In the genomic region with DNA sequence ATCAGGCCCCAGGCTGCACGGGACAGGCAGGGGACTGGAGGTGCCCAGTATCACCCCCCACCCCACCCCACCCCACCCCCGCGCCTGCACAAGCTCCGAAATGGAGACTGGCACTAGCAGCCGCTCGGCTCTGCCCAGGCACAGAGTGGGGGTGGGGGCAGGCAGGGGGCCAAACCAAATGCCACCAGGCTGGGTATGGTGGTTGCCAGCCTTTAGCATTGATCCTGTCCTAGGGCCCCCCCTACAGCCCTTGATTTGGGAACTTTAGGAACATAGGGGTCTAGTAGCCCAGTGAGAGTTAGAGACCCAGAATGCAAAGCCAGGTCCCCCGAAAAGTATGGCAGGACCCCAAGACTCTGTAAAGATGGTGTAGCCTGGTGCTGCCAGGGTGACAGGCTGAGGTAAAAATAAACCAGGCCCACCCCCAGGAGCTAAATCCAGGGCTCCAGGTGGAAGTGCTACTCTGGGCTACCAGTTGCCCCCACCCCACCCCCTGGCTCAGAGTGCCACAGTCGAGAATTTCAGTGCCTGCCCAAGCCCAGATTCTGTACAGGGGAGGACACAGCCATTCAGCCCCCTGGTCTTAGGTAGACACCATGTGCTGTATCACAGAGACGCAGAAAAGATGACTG, we compare ENCODE assay signal across 11 mouse cellular contexts. TPM values are rescaled to one million over a fixed set of nuclear protein-coding genes. Genes with fewer than 3 reads are reported as not detected.
A peak's percentile ranks its signal among the peaks of the same experiment; 100 is the strongest.
DNase-seq lines count a peak whose midpoint lies in the region; ATAC-seq and TF ChIP-seq lines count a peak whose summit lies in the region.
"Had no signal": no experiment of that assay in that cellular context is flagged by ENCODE, and none has a peak within 500 bp of the region (broad histone marks: within the 10 kb centered on the region; RNA-seq: fewer than 3 reads in every experiment).

No protein-coding gene starts in this region.

- no peak overlapping the region for H3K4me2 ChIP-seq in kidney, embryonic 16.5 days (replicated peaks; ENCODE audit: low read depth, low read length)
- H3K4me2 ChIP-seq: liver, embryonic 15.5 days had no signal

- H3K27ac ChIP-seq in layer of hippocampus, adult 2 months, result peak overlapping the region; percentile 97
- peak overlapping the region; percentile 96 for H3K27ac ChIP-seq in gastrocnemius, adult 2 months
- H3K27ac ChIP-seq in kidney, embryonic 16.5 days (ENCODE audit: low read length), result no peak overlapping the region
- H3K27ac ChIP-seq: liver, embryonic 15.5 days had no signal

- intact Hi-C loops in gastrocnemius, adult 2 months (cut with DNase I), result loop anchor here (1.0 kb wide), 1 partner anchor 15 kb away; no protein-coding TSS in a partner anchor

- H3K4me1 ChIP-seq in kidney, embryonic 16.5 days (ENCODE audit: insufficient read depth, low read length), result peaks cover 37% of the 10 kb centered on the region

- H3K9ac ChIP-seq in kidney, embryonic 16.5 days (replicated peaks; ENCODE audit: low read length), result no peak overlapping the region
- H3K9ac ChIP-seq: liver, embryonic 15.5 days had no signal

- H3K9me3 ChIP-seq in kidney, embryonic 16.5 days (ENCODE audit: low read length), result no peaks in the 10 kb centered on the region
- H3K9me3 ChIP-seq: liver, embryonic 15.5 days had no signal

- peak overlapping the region; percentile 24 for H3K4me3 ChIP-seq in layer of hippocampus, adult 2 months
- peak overlapping the region; percentile 60 for H3K4me3 ChIP-seq in gastrocnemius, adult 2 months
- H3K4me3 ChIP-seq in kidney, embryonic 16.5 days (ENCODE audit: low read length), result no peak overlapping the region
- H3K4me3 ChIP-seq: liver, embryonic 15.5 days had no signal

- no peak for ATAC-seq in kidney, embryonic 16.5 days (ENCODE audit: low FRiP score, low TSS enrichment)
- ATAC-seq: Patski had no signal

- DNase-seq in layer of hippocampus, adult 2 months (ENCODE audit: low spot score in 2 of 2), result peak in 1 of 2 experiments; percentile 73
- no peak for DNase-seq in layer of hippocampus, adult 9-10 months (ENCODE audit: low spot score)
- DNase-seq in brain, adult 2 months (ENCODE audit: low read depth, low spot score), result peak; percentile 91
- peak; percentile 80 to 83 for DNase-seq in cerebellum, adult 18-20 months
- DNase-seq in gastrocnemius, adult 2 months, result peak; percentile 93
- DNase-seq in ovary, postnatal 14 days (ENCODE audit: low spot score), result no peak
- DNase-seq in left cerebral cortex, adult 9 months (ENCODE audit: low spot score in 2 of 2), result no peak
- DNase-seq: kidney, postnatal 14 days had no signal

- peaks cover 95% of the 10 kb centered on the region for H3K27me3 ChIP-seq in kidney, embryonic 16.5 days (ENCODE audit: insufficient read depth, low read length)
- H3K27me3 ChIP-seq: Patski had no signal

- WGBS in kidney, embryonic 16.5 days, result 82% methylated on average over 9 of the region's 9 CpGs

- H3K36me3 ChIP-seq in kidney, embryonic 16.5 days (ENCODE audit: insufficient read depth, low read length), result no peaks in the 10 kb centered on the region
- H3K36me3 ChIP-seq: liver, embryonic 15.5 days had no signal

- no peak for TF ChIP-seq CTCF in layer of hippocampus, adult 2 months (conservative IDR thresholded peaks at IDR 0.05)
- no peak for TF ChIP-seq CTCF in gastrocnemius, adult 2 months (IDR thresholded peaks at IDR 0.05)

RNA-seq across cellular contexts. Expression of a gene that starts 10.2 kb away (rescaled TPM):
- 100 to 1,000 TPM; 408 to 482 TPM for total RNA-seq in layer of hippocampus, adult 2 months (2021)
- 100 to 1,000 TPM; 465 to 558 TPM for total RNA-seq in gastrocnemius, adult 2 months (2021)
- polyA plus RNA-seq in kidney, embryonic 16.5 days (2015; fragmentation: Nextera tagmentation; extraction: Ambion mirVana), result 14.8 and 15.9 TPM in 2 replicates

RNA-seq across cellular contexts. Expression of a gene that starts 32.7 kb away (rescaled TPM):
- 10 to 100 TPM; 11.9 TPM for total RNA-seq in layer of hippocampus, adult 2 months (2021)
- 10 to 100 TPM; 10.2 to 14.3 TPM for total RNA-seq in gastrocnemius, adult 2 months (2021)
- 6.6 and 9.0 TPM in 2 replicates for polyA plus RNA-seq in kidney, embryonic 16.5 days (2015; fragmentation: Nextera tagmentation; extraction: Ambion mirVana)

RNA-seq across cellular contexts. Expression of a gene that starts 41.4 kb away (rescaled TPM):
- 10 to 100 TPM; 23.3 to 26.1 TPM for total RNA-seq in layer of hippocampus, adult 2 months (2021)
- total RNA-seq in gastrocnemius, adult 2 months (2021), result 10 to 100 TPM; 16.2 to 30.4 TPM
- polyA plus RNA-seq in kidney, embryonic 16.5 days (2015; fragmentation: Nextera tagmentation; extraction: Ambion mirVana), result 49.7 and 51.6 TPM in 2 replicates

RNA-seq across cellular contexts. Expression of a gene that starts 50.5 kb away (rescaled TPM):
- 10 to 100 TPM; 63.4 to 75.9 TPM for total RNA-seq in layer of hippocampus, adult 2 months (2021)
- total RNA-seq in gastrocnemius, adult 2 months (2021), result 100 to 1,000 TPM; 159 to 172 TPM
- 109 and 114 TPM in 2 replicates for polyA plus RNA-seq in kidney, embryonic 16.5 days (2015; fragmentation: Nextera tagmentation; extraction: Ambion mirVana)

RNA-seq across cellular contexts. Expression of a gene that starts 56.8 kb away (rescaled TPM):
- 100 to 1,000 TPM; 457 to 504 TPM for total RNA-seq in layer of hippocampus, adult 2 months (2021)
- 100 to 1,000 TPM; 149 to 205 TPM for total RNA-seq in gastrocnemius, adult 2 months (2021)
- polyA plus RNA-seq in kidney, embryonic 16.5 days (2015; fragmentation: Nextera tagmentation; extraction: Ambion mirVana), result 1,143 and 1,180 TPM in 2 replicates

Comparison
In these comparisons a context has a peak if more than half of its experiments do, and no peak if none do; other contexts are left out.
1. DNase-seq: peak in brain, adult 2 months (single experiment), cerebellum, adult 18-20 months (2 of 2) and gastrocnemius, adult 2 months (single experiment); none in layer of hippocampus, adult 9-10 months (single experiment), ovary, postnatal 14 days (single experiment) and left cerebral cortex, adult 9 months (0 of 2).